ENCODE assay signal across 17 mouse cellular contexts in genomic region chr13:113377631-113378030, GRCm38 (mm10).
"Had no signal": no experiment of that assay in that cellular context is flagged by ENCODE, and none has a peak within 500 bp of the region (broad histone marks: within the 10 kb centered on the region; RNA-seq: fewer than 3 reads in every experiment).

No protein-coding gene starts in this region.

- H3K9ac ChIP-seq: lung, embryonic 14.5 days; neural tube, embryonic 12.5 days had no signal

- ATAC-seq: midbrain, embryonic 16.5 days had no signal

- H3K4me1 ChIP-seq: neural tube, embryonic 12.5 days had no signal

- H3K9me3 ChIP-seq: midbrain, embryonic 10.5 days; neural tube, embryonic 12.5 days had no signal

- H3K4me3 ChIP-seq: midbrain, embryonic 10.5 days; myocyte; neural tube, embryonic 12.5 days had no signal

- H3K27me3 ChIP-seq: neural tube, embryonic 12.5 days had no signal

- H3K27ac ChIP-seq: midbrain, embryonic 10.5 days; neural tube, embryonic 12.5 days had no signal

- DNase-seq: lung, adult 18-20 months; lung, embryonic 14.5 days; lung, postnatal 10 days; lung, postnatal 4 days; midbrain, embryonic 14.5 days; retina, postnatal 1 day; right cerebral cortex, adult 18-20 months; right cerebral cortex, postnatal 25 days; right cerebral cortex, postnatal 4 days; spleen, adult 18-20 months; thymus, adult 18-20 months; thymus, postnatal 14 days; thymus, postnatal 36 days had no signal

- H3K4me2 ChIP-seq: lung, embryonic 14.5 days; neural tube, embryonic 12.5 days had no signal

- H3K36me3 ChIP-seq: midbrain, embryonic 10.5 days; neural tube, embryonic 12.5 days had no signal
